Mouse (Mus musculus) liver, embryonic 12.5 days (tissue): ENCODE data around the gene Lrrc3. TPM values are rescaled to one million over a fixed set of nuclear protein-coding genes. Genes with fewer than 3 reads are reported as not detected.

ENCODE experiments used
- ATAC-seq: fragments of 200-750 bp; cut with Nextera tagmentation; 2 replicates; pipeline ENCODE4 v1.8.0; 2017; ENCODE audit warnings: moderate number of reproducible peaks, mild to moderate bottlenecking, moderate library complexity
- H3K27ac ChIP-seq: fragments of 300-500 bp; sonication (generic); 2 replicates; pipeline ENCODE4 v1.5.1; 2016; ENCODE audit warnings: mild to moderate bottlenecking
- H3K27me3 ChIP-seq: fragments of 300-500 bp; sonication (generic); replicated peaks from 2 replicates; pipeline ENCODE4 v1.6.1; 2016; ENCODE audit warnings: mild to moderate bottlenecking, moderate library complexity
- H3K36me3 ChIP-seq: fragments of 300-500 bp; sonication (generic); 2 replicates; pipeline ENCODE4 v1.6.1; 2016; ENCODE audit warnings: mild to moderate bottlenecking, moderate library complexity
- H3K4me1 ChIP-seq: fragments of 300-500 bp; sonication (generic); 2 replicates; pipeline ENCODE4 v1.6.1; 2016
- H3K4me2 ChIP-seq: fragments of 300-500 bp; sonication (generic); 2 replicates; pipeline ENCODE4 v1.6.1; 2016; ENCODE audit warnings: mild to moderate bottlenecking, moderate library complexity
- H3K4me3 ChIP-seq: fragments of 300-500 bp; sonication (generic); 2 replicates; pipeline ENCODE4 v1.5.1; 2016; ENCODE audit warnings: mild to moderate bottlenecking, moderate library complexity
- H3K9ac ChIP-seq: fragments of 300-500 bp; sonication (generic); 2 replicates; pipeline ENCODE4 v1.6.1; 2016; ENCODE audit warnings: mild to moderate bottlenecking, moderate library complexity
- H3K9me3 ChIP-seq: fragments of 300-500 bp; sonication (generic); replicated peaks from 2 replicates; pipeline ENCODE4 v1.6.1; 2016; ENCODE audit warnings: mild to moderate bottlenecking, moderate library complexity
- WGBS: fragments of 180-500 bp; shearing (Covaris S2); methylation state at CpG from one replicate; pipeline ENCODE4 v1.1.7; 2016; ENCODE audit not compliant: insufficient replicate concordance; 5-methylcytosine and 5-hydroxymethylcytosine counted together
- polyA plus RNA-seq: library from polyadenylated mRNA; unstranded; fragments of >200 nt; fragmentation: Nextera tagmentation; extraction: Ambion mirVana; gene quantifications from 2 replicates; pipeline ENCODE4 v1.2.1, GENCODE M21; 2016

The Lrrc3 gene
- polyA plus RNA-seq, 1 experiment from 2014 or later: 8.5 TPM

DNA sequence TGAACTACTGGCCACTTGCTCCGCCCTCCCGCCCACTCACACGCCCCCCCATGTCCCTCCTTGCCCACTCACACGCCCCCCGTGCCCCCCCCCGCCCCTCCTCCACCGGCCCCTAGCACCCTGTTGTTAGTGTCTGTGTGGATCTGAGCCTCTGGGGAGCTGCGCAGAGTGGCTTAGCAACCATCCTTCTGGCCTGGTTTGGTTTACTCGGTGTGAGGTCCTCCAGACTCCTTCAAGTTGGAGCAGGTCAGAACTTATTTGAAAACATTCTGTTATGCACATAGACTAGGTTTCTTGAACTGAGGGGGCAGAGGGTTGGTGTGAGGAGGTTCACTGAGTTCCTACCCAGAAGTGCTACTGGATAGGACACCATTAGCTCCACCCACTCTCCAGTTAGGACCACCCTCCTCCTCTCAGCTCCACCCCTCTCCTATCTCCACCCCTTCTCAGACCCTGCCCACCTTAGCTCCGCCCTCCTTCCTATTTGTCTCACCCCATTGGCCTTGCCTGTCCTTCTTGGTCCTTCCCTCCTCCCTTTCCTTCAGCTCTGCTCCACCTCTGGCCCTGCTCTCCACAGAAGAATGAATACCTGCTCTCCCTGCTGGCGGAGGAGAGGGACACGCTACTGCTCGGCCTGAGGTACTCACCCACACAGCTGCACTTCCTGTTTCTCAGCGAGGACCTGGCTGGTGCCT is 38.1 kb downstream of the Lrrc3 start:
- Histone ChIP-seq H3K4me1 (0 out of 2 replicates have a peak, but pooled peaks cover 7% of the 10 kb centered on the region), H3K4me2 (peak overlapping the region; percentile 49), H3K9me3 (no peaks in the 10 kb centered on the region), H3K27ac (no peak overlapping the region), H3K36me3 (no peaks in the 10 kb centered on the region), H3K4me3 (peak overlapping the region; percentile 20), H3K27me3 (peaks cover 14% of the 10 kb centered on the region; the same call in 1 of the 2 replicates), H3K9ac (no peak overlapping the region)
- ATAC-seq: peak; percentile 82
- 22% methylated on average over 14 of the region's 14 CpGs for WGBS

DNA sequence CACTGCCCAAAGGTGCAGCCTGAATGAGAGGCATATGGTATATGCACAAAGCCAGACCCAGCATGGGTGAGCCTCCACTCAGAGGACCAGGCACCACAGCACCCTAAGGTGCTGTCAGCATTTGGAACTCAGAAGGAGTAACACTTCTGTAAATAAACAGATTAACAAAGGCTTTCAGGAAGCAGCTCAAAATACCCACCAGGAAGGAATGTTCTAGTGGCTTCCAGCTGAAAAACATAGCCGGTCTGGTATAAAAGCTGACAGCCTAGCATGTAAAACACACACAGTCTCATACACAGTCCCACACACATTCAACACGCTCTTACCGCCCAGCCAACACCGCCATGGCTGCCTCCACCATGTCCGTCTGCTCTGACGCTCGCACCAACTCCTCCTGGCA is 40.7 kb downstream of the Lrrc3 start, which contains the start of gene Gm3285:
TSS of gene Gm3285 (plus strand) at position 301 of the 400 bp plus-strand sequence.
- 0 out of 2 replicates have a peak, but pooled peaks cover 4% of the 10 kb centered on the region for H3K9me3 ChIP-seq
- WGBS: 50% methylated on average over 7 of the region's 7 CpGs
- H3K4me3 ChIP-seq: no peak within 1 kb of the TSS
- peaks cover 14% of the 10 kb centered on the region; the same call in 1 of the 2 replicates for H3K27me3 ChIP-seq
- H3K27ac ChIP-seq: no peak within 1 kb of the TSS
- no peak within 1 kb of the TSS for H3K4me2 ChIP-seq
- no peak for ATAC-seq
- 0 out of 2 replicates have a peak, but pooled peaks cover 7% of the 10 kb centered on the region for H3K4me1 ChIP-seq
- no peak within 1 kb of the TSS for H3K9ac ChIP-seq
- H3K36me3 ChIP-seq: no peaks in the 10 kb centered on the region

DNA sequence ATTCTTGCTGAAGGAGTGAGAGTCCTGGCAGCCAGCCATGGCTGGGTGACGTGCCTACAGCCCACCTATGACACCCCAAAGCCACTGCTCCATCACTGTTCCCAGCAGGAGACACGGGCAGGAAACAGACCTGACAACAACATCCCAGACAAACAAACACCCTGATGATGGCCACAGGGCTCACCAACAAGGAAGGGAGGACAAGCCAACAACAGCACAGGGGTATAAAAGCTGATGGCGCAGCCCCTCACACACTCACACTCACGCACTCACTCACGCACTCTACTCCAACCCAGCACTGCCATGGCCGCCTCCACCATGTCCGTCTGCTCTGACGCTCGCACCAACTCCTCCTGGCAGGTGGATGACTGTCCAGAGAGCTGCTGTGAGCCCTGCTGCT is 49.8 kb downstream of the Lrrc3 start, which contains the start of gene Gm10318:
TSS of gene Gm10318 (plus strand) at position 301 of the 400 bp plus-strand sequence.
- ATAC-seq: no peak
- Histone ChIP-seq H3K27ac (no peak within 1 kb of the TSS), H3K9me3 (no peaks in the 10 kb centered on the region), H3K4me1 (no peaks in the 10 kb centered on the region), H3K36me3 (no peaks in the 10 kb centered on the region), H3K4me3 (no peak within 1 kb of the TSS), H3K4me2 (no peak within 1 kb of the TSS), H3K27me3 (no peaks in the 10 kb centered on the region; the same call in 1 of the 2 replicates), H3K9ac (no peak within 1 kb of the TSS)
- 58% methylated on average over 9 of the region's 9 CpGs for WGBS

Other genes starting within 250 kb of the Lrrc3 start
- gene Tspear, start 216.0 kb downstream of the Lrrc3 start, polyA plus RNA-seq: 0.05 TPM in 1 of 2 replicates, not detected in the other
- gene Gm19402, start 211.8 kb downstream of the Lrrc3 start, polyA plus RNA-seq: not detected in 2 replicates
- not detected in 2 replicates for gene Gm9508, start 205.3 kb downstream of the Lrrc3 start, polyA plus RNA-seq
- gene Gm10272, start 195.9 kb downstream of the Lrrc3 start, polyA plus RNA-seq: not detected in 2 replicates
- not detected in 2 replicates for gene Gm10024, start 191.1 kb downstream of the Lrrc3 start, polyA plus RNA-seq
- gene Gm10142, start 186.7 kb downstream of the Lrrc3 start, polyA plus RNA-seq: not detected in 2 replicates
- not detected in 2 replicates for gene Krtap12-1, start 181.9 kb downstream of the Lrrc3 start, polyA plus RNA-seq
- not detected in 2 replicates for gene Gm10100, start 176.1 kb downstream of the Lrrc3 start, polyA plus RNA-seq
- gene Gm18596, start 159.9 kb downstream of the Lrrc3 start, polyA plus RNA-seq: not detected in 2 replicates
- not detected in 2 replicates for gene Gm9736, start 151.2 kb downstream of the Lrrc3 start, polyA plus RNA-seq
- gene Gm3233, start 142.9 kb downstream of the Lrrc3 start, polyA plus RNA-seq: not detected in 2 replicates
- not detected in 2 replicates for gene Gm3238, start 131.2 kb downstream of the Lrrc3 start, polyA plus RNA-seq
- gene Gm7138, start 125.6 kb downstream of the Lrrc3 start, polyA plus RNA-seq: not detected in 2 replicates
- gene Gm3250, start 120.0 kb downstream of the Lrrc3 start, polyA plus RNA-seq: not detected in 2 replicates
- not detected in 2 replicates for gene Gm7137, start 114.3 kb downstream of the Lrrc3 start, polyA plus RNA-seq
- not detected in 2 replicates for gene Gm9639, start 107.5 kb downstream of the Lrrc3 start, polyA plus RNA-seq
- gene Gm19668, start 103.4 kb downstream of the Lrrc3 start, polyA plus RNA-seq: not detected in 2 replicates
- not detected in 2 replicates for gene Gm9507, start 90.7 kb downstream of the Lrrc3 start, polyA plus RNA-seq
- gene Gm2696, start 87.9 kb downstream of the Lrrc3 start, polyA plus RNA-seq: not detected in 2 replicates
- gene Krtap10-4, start 75.4 kb downstream of the Lrrc3 start, polyA plus RNA-seq: not detected in 2 replicates
- gene Krtap10-10, start 66.6 kb downstream of the Lrrc3 start, polyA plus RNA-seq: not detected in 2 replicates
- gene Gm36176, start 55.7 kb downstream of the Lrrc3 start, polyA plus RNA-seq: not detected in 2 replicates
- gene Gm10318, start 49.7 kb downstream of the Lrrc3 start, polyA plus RNA-seq: not detected in 2 replicates
- not detected in 2 replicates for gene Gm3285, start 40.6 kb downstream of the Lrrc3 start, polyA plus RNA-seq
- gene Trpm2, start 68.0 kb upstream of the Lrrc3 start, polyA plus RNA-seq: 1.1 and 1.2 TPM in 2 replicates
- 6.7 and 6.9 TPM in 2 replicates for gene 1810043G02Rik, start 76.0 kb upstream of the Lrrc3 start, polyA plus RNA-seq
- 152 and 157 TPM in 2 replicates for gene Pfkl, start 107.5 kb upstream of the Lrrc3 start, polyA plus RNA-seq
- gene Dnmt3l, start 139.4 kb upstream of the Lrrc3 start, polyA plus RNA-seq: not detected in 2 replicates
- gene Aire, start 141.1 kb upstream of the Lrrc3 start, polyA plus RNA-seq: 0.06 TPM in 1 of 2 replicates, not detected in the other
- gene Icosl, start 166.8 kb upstream of the Lrrc3 start, polyA plus RNA-seq: 2.9 and 3.2 TPM in 2 replicates